Mouse (Mus musculus) midbrain, embryonic 16.5 days (tissue): ENCODE data around the gene Dnajb8. TPM values are rescaled to one million over a fixed set of nuclear protein-coding genes. Genes with fewer than 3 reads are reported as not detected.

Source experiments
- ATAC-seq: fragments of 200-750 bp; cut with Nextera tagmentation; 2 replicates; pipeline ENCODE4 v1.8.0; 2017; ENCODE audit warnings: moderate TSS enrichment
- H3K27ac ChIP-seq: fragments of 300-500 bp; sonication (generic); 2 replicates; pipeline ENCODE4 v1.5.1; 2014; ENCODE audit warnings: mild to moderate bottlenecking, low read length, mixed read lengths
- H3K27me3 ChIP-seq: fragments of 300-500 bp; sonication (generic); 2 replicates; pipeline ENCODE4 v1.6.1; 2014; ENCODE audit warnings: low read depth, low read length, mixed read lengths; ENCODE audit not compliant: control insufficient read depth, insufficient read depth
- H3K36me3 ChIP-seq: fragments of 300-500 bp; sonication (generic); 2 replicates; pipeline ENCODE4 v1.6.1; 2014; ENCODE audit warnings: mild to moderate bottlenecking, low read length, moderate library complexity, mixed read lengths; ENCODE audit not compliant: control insufficient read depth, insufficient read depth
- H3K4me1 ChIP-seq: fragments of 300-500 bp; sonication (generic); 2 replicates; pipeline ENCODE4 v1.6.1; 2014; ENCODE audit warnings: mild to moderate bottlenecking, low read length, mixed read lengths; ENCODE audit not compliant: control insufficient read depth, insufficient read depth
- H3K4me2 ChIP-seq: fragments of 300-500 bp; sonication (generic); 2 replicates; pipeline ENCODE4 v1.6.1; 2014; ENCODE audit warnings: mild to moderate bottlenecking, low read length, mixed read lengths
- H3K4me3 ChIP-seq: fragments of 300-500 bp; sonication (generic); 2 replicates; pipeline ENCODE4 v1.5.1; 2014; ENCODE audit warnings: low read depth, mild to moderate bottlenecking, low read length, moderate library complexity, mixed read lengths
- H3K9ac ChIP-seq: fragments of 300-500 bp; sonication (generic); 2 replicates; pipeline ENCODE4 v1.6.1; 2014; ENCODE audit warnings: low read depth, low read length, mixed read lengths
- H3K9me3 ChIP-seq: fragments of 300-500 bp; sonication (generic); replicated peaks from 2 replicates; pipeline ENCODE4 v1.6.1; 2014; ENCODE audit warnings: mild to moderate bottlenecking, low read length, mixed read lengths; ENCODE audit not compliant: control insufficient read depth, poor library complexity, severe bottlenecking
- WGBS: fragments of 180-500 bp; shearing (Covaris S2); extraction: QIAGEN DNeasy Blood & Tissue Kit; methylation state at CpG from one replicate; pipeline ENCODE4 v1.1.7; 2014; 5-methylcytosine and 5-hydroxymethylcytosine counted together
- polyA plus RNA-seq: library from polyadenylated mRNA; unstranded; fragments of >200 nt; fragmentation: Nextera tagmentation; extraction: Ambion mirVana; gene quantifications from 2 replicates; pipeline ENCODE4 v1.2.1, GENCODE M21; 2015

Dnajb8 gene
- polyA plus RNA-seq, 1 experiment from 2014 or later = not detected

- ATAC-seq = no peak
- 15% methylated on average over 4 of the region's 4 CpGs for WGBS
- H3K4me1 ChIP-seq = peaks cover 17% of the 10 kb centered on the region; the same call in 1 of the 2 replicates
- H3K27me3 ChIP-seq = peaks cover 59% of the 10 kb centered on the region
- no peaks in the 10 kb centered on the region for H3K36me3 ChIP-seq
- no peak overlapping the region for H3K9ac ChIP-seq
- H3K9me3 ChIP-seq = no peaks in the 10 kb centered on the region
- H3K27ac ChIP-seq = no peak overlapping the region
- H3K4me2 ChIP-seq = no peak overlapping the region
- no peak overlapping the region for H3K4me3 ChIP-seq
Observed at GRCm38 (mm10) chr6:88191411-88192070, 30.5 kb upstream of the Dnajb8 start.

GRCm38 (mm10) chr6:88192756-88193155 is 29.3 kb upstream of the Dnajb8 start:
- Histone ChIP-seq H3K4me2 (no peak overlapping the region), H3K27ac (no peak overlapping the region), H3K4me1 (peaks cover 28% of the 10 kb centered on the region; the same call in 1 of the 2 replicates), H3K27me3 (peaks cover 54% of the 10 kb centered on the region), H3K36me3 (no peaks in the 10 kb centered on the region), H3K9ac (no peak overlapping the region), H3K9me3 (no peaks in the 10 kb centered on the region), H3K4me3 (no peak overlapping the region)
- no peak for ATAC-seq
- 13% methylated on average over 8 of the region's 8 CpGs for WGBS

GRCm38 (mm10) chr6:88193433-88194052 is 28.5 kb upstream of the Dnajb8 start, which contains the start of gene Gata2:
TSS of gene Gata2 (plus strand) at chr6:88193891.
- 1% methylated on average over 50 of the region's 57 CpGs for WGBS
- H3K36me3 ChIP-seq = no peaks in the 10 kb centered on the region
- peaks cover 50% of the 10 kb centered on the region for H3K27me3 ChIP-seq
- no peaks in the 10 kb centered on the region for H3K9me3 ChIP-seq
- H3K4me2 ChIP-seq = peak within 1 kb of the TSS; percentile 48
- peak within 1 kb of the TSS; percentile 54 for H3K27ac ChIP-seq
- H3K4me3 ChIP-seq = peak within 1 kb of the TSS; percentile 37
- H3K4me1 ChIP-seq = peaks cover 28% of the 10 kb centered on the region; the same call in 1 of the 2 replicates
- ATAC-seq = no peak
- H3K9ac ChIP-seq = peak within 1 kb of the TSS; percentile 55

- WGBS = under 1% methylated on average over 58 of the region's 58 CpGs
- H3K27ac ChIP-seq = peak overlapping the region; percentile 54
Observed at GRCm38 (mm10) chr6:88194053-88194977, 27.8 kb upstream of the Dnajb8 start.

GRCm38 (mm10) chr6:88194978-88195325 is 27.1 kb upstream of the Dnajb8 start:
- H3K9ac ChIP-seq = no peak overlapping the region; the same call in 1 of the 2 replicates

More at GRCm38 (mm10) chr6:88194053-88194977, 27.8 kb upstream of the Dnajb8 start:
- ATAC-seq = no peak
- Histone ChIP-seq H3K4me3 (peak overlapping the region; percentile 37), H3K4me1 (peaks cover 30% of the 10 kb centered on the region; the same call in 1 of the 2 replicates), H3K27me3 (peaks cover 50% of the 10 kb centered on the region), H3K9me3 (no peaks in the 10 kb centered on the region), H3K9ac (peak overlapping the region; percentile 55), H3K36me3 (no peaks in the 10 kb centered on the region), H3K4me2 (peak overlapping the region; percentile 48)

GRCm38 (mm10) chr6:88196054-88196732 is 25.9 kb upstream of the Dnajb8 start:
- WGBS = 1% methylated on average over 33 of the region's 33 CpGs
- Histone ChIP-seq H3K4me2 (peak overlapping the region; percentile 48), H3K4me1 (peaks cover 27% of the 10 kb centered on the region), H3K36me3 (no peaks in the 10 kb centered on the region), H3K27ac (no peak overlapping the region), H3K27me3 (peaks cover 58% of the 10 kb centered on the region), H3K9me3 (no peaks in the 10 kb centered on the region), H3K4me3 (peak overlapping the region; percentile 31), H3K9ac (peak overlapping the region; percentile 54)
- ATAC-seq = no peak

More at GRCm38 (mm10) chr6:88194978-88195325, 27.1 kb upstream of the Dnajb8 start:
- 5% methylated on average over 7 of the region's 7 CpGs for WGBS
- H3K9me3 ChIP-seq = no peaks in the 10 kb centered on the region
- no peaks in the 10 kb centered on the region for H3K36me3 ChIP-seq
- peak overlapping the region; percentile 48 for H3K4me2 ChIP-seq
- H3K4me1 ChIP-seq = peaks cover 30% of the 10 kb centered on the region
- no peak for ATAC-seq
- H3K27me3 ChIP-seq = peaks cover 56% of the 10 kb centered on the region
- H3K4me3 ChIP-seq = peak overlapping the region; percentile 37; the same call in 1 of the 2 replicates
- no peak overlapping the region for H3K27ac ChIP-seq

GRCm38 (mm10) chr6:88196733-88197312 is 25.2 kb upstream of the Dnajb8 start:
- Histone ChIP-seq H3K9ac (peak overlapping the region; percentile 54), H3K27ac (peak overlapping the region; percentile 11; the same call in 1 of the 2 replicates), H3K4me2 (peak overlapping the region; percentile 48), H3K36me3 (no peaks in the 10 kb centered on the region), H3K9me3 (no peaks in the 10 kb centered on the region), H3K27me3 (peaks cover 58% of the 10 kb centered on the region), H3K4me3 (peak overlapping the region; percentile 31), H3K4me1 (peaks cover 27% of the 10 kb centered on the region)
- ATAC-seq = no peak
- under 1% methylated on average over 40 of the region's 44 CpGs for WGBS
